Mouse (Mus musculus): ENCODE results near the gene Osbpl2. TPM values are rescaled to one million over a fixed set of nuclear protein-coding genes. Genes with fewer than 3 reads are reported as not detected.
A peak's percentile ranks its signal among the peaks of the same experiment; 100 is the strongest.

Gene Osbpl2
- polyA plus RNA-seq, 1 experiment = 57.3 TPM

DNA sequence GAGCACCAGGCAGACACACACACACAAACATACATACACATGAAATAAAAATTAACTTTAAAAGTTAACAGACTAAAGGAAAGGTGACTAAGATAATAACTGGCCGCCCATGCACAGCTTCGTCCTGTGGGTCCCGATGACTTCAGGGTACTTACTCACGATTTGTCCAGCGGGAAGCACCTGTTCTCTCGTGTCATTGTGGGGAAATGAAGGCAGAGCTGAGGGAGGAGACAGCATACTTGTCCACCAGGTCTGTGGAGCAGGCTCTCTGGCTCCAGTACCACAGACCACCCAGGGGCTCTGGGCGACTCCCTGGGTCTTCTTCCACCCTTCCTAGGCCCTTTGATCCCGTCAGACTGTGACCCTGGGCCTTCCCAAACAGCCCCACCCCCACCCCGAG lies 82.2 kb downstream of the Osbpl2 start:
- DNase-seq (ENCODE audit: low read depth) = no peak

DNA sequence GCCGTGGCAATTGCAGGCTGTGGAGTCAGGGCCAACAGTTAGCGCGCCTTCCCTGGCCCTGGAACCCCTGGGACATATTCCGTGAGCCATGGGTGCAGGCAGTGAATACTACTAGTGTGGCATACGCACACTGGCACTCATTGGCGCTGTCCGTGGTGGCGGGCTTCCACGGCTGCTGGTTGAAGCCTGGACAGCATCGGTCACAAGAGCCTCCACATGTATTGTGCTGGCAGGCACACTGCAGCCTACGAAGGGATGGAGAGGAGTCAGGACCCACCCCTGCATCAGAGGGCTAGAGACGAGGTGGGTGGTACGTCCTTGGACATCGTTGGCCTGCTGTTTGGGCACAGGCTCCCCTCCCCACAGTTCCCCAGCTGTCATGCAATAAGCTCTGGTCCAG lies 83.2 kb downstream of the Osbpl2 start:
- no peak for DNase-seq (ENCODE audit: low read depth)

GRCm38 (mm10) chr2:180202805-180203204 lies 83.7 kb downstream of the Osbpl2 start:
- peak; percentile 79 for DNase-seq (ENCODE audit: low read depth)

GRCm38 (mm10) chr2:180204501-180204900 lies 85.4 kb downstream of the Osbpl2 start:
- DNase-seq (ENCODE audit: low read depth) = no peak

GRCm38 (mm10) chr2:180205083-180205955 lies 86.2 kb downstream of the Osbpl2 start:
- no peak for DNase-seq (ENCODE audit: low read depth)

DNA sequence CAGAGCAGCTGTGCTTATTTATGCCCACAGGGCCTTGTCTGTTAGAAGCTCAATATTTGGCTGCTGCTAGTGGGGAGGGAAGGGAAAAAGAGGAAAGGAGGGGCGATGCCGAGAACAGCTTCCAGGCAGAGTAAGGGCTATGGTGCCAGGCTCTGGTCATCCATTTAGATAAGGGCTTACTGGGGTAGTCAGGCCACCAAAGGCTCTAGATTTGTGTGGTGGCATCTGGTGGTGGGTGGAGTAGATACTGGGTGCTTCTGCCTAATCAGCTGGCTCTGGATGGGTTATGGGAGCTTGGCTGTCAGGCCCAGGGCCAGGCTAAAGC lies 86.8 kb downstream of the Osbpl2 start:
- DNase-seq (ENCODE audit: low read depth) = no peak

- no peak for DNase-seq (ENCODE audit: low read depth)
These were observed 88.7 kb downstream of the Osbpl2 start for GRCm38 (mm10) chr2:180207840-180208239.

GRCm38 (mm10) chr2:180208976-180209375 lies 89.9 kb downstream of the Osbpl2 start:
- no peak for DNase-seq (ENCODE audit: low read depth)

GRCm38 (mm10) chr2:180212255-180212654 lies 93.1 kb downstream of the Osbpl2 start:
- no peak for DNase-seq (ENCODE audit: low read depth)

Other genes with a start within 250 kb of the Osbpl2 start
- 4.2 and 9.0 TPM in 2 replicates for gene Taf4, start 142.7 kb upstream of the Osbpl2 start, polyA plus RNA-seq (2012; rRNA removed)
- 31.1 and 42.4 TPM in 2 replicates for gene Lsm14b, start 94.3 kb upstream of the Osbpl2 start, polyA plus RNA-seq (2012; rRNA removed)
- 231 and 271 TPM in 2 replicates for gene Psma7, start 76.9 kb upstream of the Osbpl2 start, polyA plus RNA-seq (2012; rRNA removed)
- gene Ss18l1, start 76.8 kb upstream of the Osbpl2 start, polyA plus RNA-seq (2012; rRNA removed) = 39.2 and 58.7 TPM in 2 replicates
- 19.0 and 19.1 TPM in 2 replicates for gene Mtg2, start 48.7 kb upstream of the Osbpl2 start, polyA plus RNA-seq (2012; rRNA removed)
- 1.4 and 1.5 TPM in 2 replicates for gene Hrh3, start 14.8 kb upstream of the Osbpl2 start, polyA plus RNA-seq (2012; rRNA removed)
- gene Adrm1, start 52.2 kb downstream of the Osbpl2 start, polyA plus RNA-seq (2012; rRNA removed) = 103 and 106 TPM in 2 replicates
- gene Lama5, start 106.6 kb downstream of the Osbpl2 start, polyA plus RNA-seq (2012; rRNA removed) = 43.9 and 61.8 TPM in 2 replicates
- 3,429 and 4,309 TPM in 2 replicates for gene Rps21, start 138.1 kb downstream of the Osbpl2 start, polyA plus RNA-seq (2012; rRNA removed)
- gene Cables2, start 154.2 kb downstream of the Osbpl2 start, polyA plus RNA-seq (2012; rRNA removed) = 30.8 and 33.2 TPM in 2 replicates
- 3.6 and 4.2 TPM in 2 replicates for gene Rbbp8nl, start 170.6 kb downstream of the Osbpl2 start, polyA plus RNA-seq (2012; rRNA removed)
- 0.57 and 0.70 TPM in 2 replicates for gene Gata5, start 215.4 kb downstream of the Osbpl2 start, polyA plus RNA-seq (2012; rRNA removed)

Data from gonadal fat pad, adult 2 months (tissue).